1 mouse cellular context compared by ENCODE assay signal in the genomic region with DNA sequence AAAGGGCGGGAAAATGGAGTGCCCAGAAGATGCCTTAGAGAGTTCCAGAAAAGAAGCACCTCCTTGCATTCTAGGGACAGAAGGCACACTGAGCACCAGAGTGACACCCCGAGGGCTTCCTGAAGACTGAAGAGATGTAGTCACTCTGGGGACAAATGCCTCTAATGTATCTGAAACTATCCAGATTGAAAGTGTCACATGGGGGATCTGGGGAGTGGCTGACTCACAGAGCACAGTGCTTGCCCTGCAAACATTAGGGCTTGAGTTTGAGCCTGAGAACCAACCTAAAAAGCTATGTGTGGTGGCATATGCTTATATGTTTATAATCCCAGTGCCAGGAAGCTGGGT.
TF ChIP-seq lines count a peak whose summit lies in the region.

No protein-coding gene starts in this region.

TF ChIP-seq in MEL, 35 proteins besides CTCF, POLR2A, EP300 and RAD21 (continued from another document):
- TF ChIP-seq TAL1 (IDR thresholded peaks at IDR 0.05; ENCODE audit: low read length) (no peak), MXI1 (IDR thresholded peaks at IDR 0.05; ENCODE audit: low read depth, low read length) (0 out of 2 replicates have a peak, but pooled peaks have one; percentile 8), USF1 (IDR thresholded peaks at IDR 0.05; ENCODE audit: low read depth, low read length) (peak; percentile 71)
TF ChIP-seq in MEL: peak in this region for 5.
